Mouse (Mus musculus) embryonic facial prominence, embryonic 12.5 days (tissue): ENCODE measurements around the gene Anapc16. TPM values are rescaled to one million over a fixed set of nuclear protein-coding genes. Genes with fewer than 3 reads are reported as not detected.
"Not testable (repeated sequence)": the region's sequence is repeated elsewhere in the genome, so short reads cannot be mapped to it uniquely, and the experiment has no call there.

Experiments
- ATAC-seq: fragments of 200-750 bp; cut with Nextera tagmentation; 2 replicates; pipeline ENCODE4 v1.8.0; 2017; ENCODE audit not compliant: insufficient number of reproducible peaks, insufficient read depth, low FRiP score, low TSS enrichment
- H3K27ac ChIP-seq: fragments of 300-500 bp; sonication (generic); 2 replicates; pipeline ENCODE4 v1.5.1; 2016; ENCODE audit warnings: mild to moderate bottlenecking
- H3K27me3 ChIP-seq: fragments of 300-500 bp; sonication (generic); 2 replicates; pipeline ENCODE4 v1.6.1; 2016; ENCODE audit warnings: mild to moderate bottlenecking, moderate library complexity
- H3K36me3 ChIP-seq: fragments of 300-500 bp; sonication (generic); 2 replicates; pipeline ENCODE4 v1.6.1; 2016; ENCODE audit warnings: mild to moderate bottlenecking
- H3K4me1 ChIP-seq: fragments of 300-500 bp; sonication (generic); 2 replicates; pipeline ENCODE4 v1.6.1; 2016
- H3K4me2 ChIP-seq: fragments of 300-500 bp; sonication (generic); replicated peaks from 2 replicates; pipeline ENCODE4 v1.6.1; 2016; ENCODE audit warnings: mild to moderate bottlenecking, moderate library complexity
- H3K4me3 ChIP-seq: fragments of 300-500 bp; sonication (generic); 2 replicates; pipeline ENCODE4 v1.5.1; 2016; ENCODE audit warnings: mild to moderate bottlenecking
- H3K9ac ChIP-seq: fragments of 300-500 bp; sonication (generic); 2 replicates; pipeline ENCODE4 v1.6.1; 2016; ENCODE audit warnings: mild to moderate bottlenecking, moderate library complexity
- H3K9me3 ChIP-seq: fragments of 300-500 bp; sonication (generic); 2 replicates; pipeline ENCODE4 v1.6.1; 2016; ENCODE audit warnings: mild to moderate bottlenecking, moderate library complexity
- WGBS: fragments of 180-500 bp; shearing (Covaris S2); methylation state at CpG from one replicate; pipeline ENCODE4 v1.1.7; 2016; 5-methylcytosine and 5-hydroxymethylcytosine counted together
- polyA plus RNA-seq: library from polyadenylated mRNA; unstranded; fragments of >200 nt; fragmentation: Nextera tagmentation; extraction: Ambion mirVana; gene quantifications from 2 replicates; pipeline ENCODE4 v1.2.1, GENCODE M21; 2016

The Anapc16 gene
- polyA plus RNA-seq, 1 experiment from 2014 or later, result 125 TPM

DNA sequence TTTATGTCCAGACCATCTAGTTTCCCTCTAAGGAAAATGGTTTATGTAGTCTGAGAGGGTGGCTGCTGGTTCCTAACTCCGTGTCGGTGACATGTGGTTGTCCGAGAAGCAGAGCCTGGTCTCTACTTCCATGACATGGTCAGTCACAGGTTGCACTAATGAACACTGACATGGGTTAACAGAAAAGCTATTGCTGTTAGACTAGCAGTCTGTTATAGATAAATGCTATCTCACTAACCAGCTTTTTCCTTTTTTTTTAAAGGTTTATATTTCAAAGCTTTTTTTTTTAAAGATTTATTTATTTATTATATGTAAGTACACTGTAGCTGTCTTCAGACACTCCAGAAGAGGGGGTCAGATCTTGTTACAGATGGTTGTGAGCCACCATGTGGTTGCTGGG is 3.9 kb downstream of the Anapc16 start:
- Histone ChIP-seq H3K4me2 (no peak overlapping the region), H3K27ac (no peak overlapping the region), H3K9me3 (no peaks in the 10 kb centered on the region), H3K9ac (no peak overlapping the region), H3K4me1 (peaks cover 12% of the 10 kb centered on the region), H3K36me3 (peaks cover 21% of the 10 kb centered on the region), H3K4me3 (no peak overlapping the region), H3K27me3 (no peaks in the 10 kb centered on the region)
- WGBS, result 86% methylated on average over 3 of the region's 3 CpGs
- ATAC-seq, result no peak

DNA sequence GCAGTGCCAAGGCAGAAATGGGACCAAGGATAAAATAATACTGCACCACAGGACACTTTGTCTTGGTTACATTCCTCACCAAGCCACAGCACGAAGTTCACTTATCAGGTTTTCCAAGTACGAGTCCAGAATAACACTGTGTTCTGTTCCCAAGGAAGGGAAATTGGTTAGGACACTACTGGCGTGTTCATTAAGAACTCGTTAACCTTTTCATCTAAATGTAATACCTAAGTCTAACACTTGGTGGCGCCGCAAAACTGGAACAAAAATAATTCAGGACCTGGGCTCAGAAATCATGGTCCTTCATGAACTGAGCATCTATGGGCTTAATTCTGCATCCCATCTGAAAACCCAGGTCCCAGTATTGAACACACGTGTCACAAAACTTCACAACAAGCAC is 5.3 kb downstream of the Anapc16 start:
- H3K9me3 ChIP-seq, result no peaks in the 10 kb centered on the region
- peaks cover 24% of the 10 kb centered on the region for H3K36me3 ChIP-seq
- ATAC-seq, result no peak

DNA sequence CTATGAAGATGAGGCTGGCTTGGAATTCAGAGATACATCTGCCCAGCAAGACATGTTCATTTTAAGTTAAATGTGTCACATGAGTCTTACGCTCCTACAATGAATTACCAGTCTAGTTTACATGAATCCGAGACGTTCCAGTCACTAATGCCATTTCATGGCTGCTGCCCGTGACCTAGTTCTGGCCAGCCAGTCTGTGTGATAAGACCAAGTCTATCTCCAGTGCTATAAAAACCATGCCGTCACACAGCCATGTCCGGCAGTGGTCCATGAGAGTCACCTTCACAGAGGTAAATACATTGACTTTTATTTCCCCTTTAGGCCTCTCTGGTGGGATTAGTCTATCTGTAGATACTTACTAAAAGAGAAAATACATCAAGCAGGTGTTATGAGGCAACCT is 7.0 kb downstream of the Anapc16 start:
- no peak for ATAC-seq
- WGBS, result 93% methylated on average over 6 of the region's 6 CpGs
- H3K27ac ChIP-seq, result no peak overlapping the region

More for the DNA sequence above, 5.3 kb downstream of the Anapc16 start:
- H3K27ac ChIP-seq, result no peak overlapping the region
- H3K27me3 ChIP-seq, result no peaks in the 10 kb centered on the region
- H3K4me1 ChIP-seq, result peaks cover 10% of the 10 kb centered on the region
- 17% methylated on average over 7 of the region's 7 CpGs for WGBS
- H3K4me2 ChIP-seq, result no peak overlapping the region
- no peak overlapping the region for H3K9ac ChIP-seq
- H3K4me3 ChIP-seq, result no peak overlapping the region

DNA sequence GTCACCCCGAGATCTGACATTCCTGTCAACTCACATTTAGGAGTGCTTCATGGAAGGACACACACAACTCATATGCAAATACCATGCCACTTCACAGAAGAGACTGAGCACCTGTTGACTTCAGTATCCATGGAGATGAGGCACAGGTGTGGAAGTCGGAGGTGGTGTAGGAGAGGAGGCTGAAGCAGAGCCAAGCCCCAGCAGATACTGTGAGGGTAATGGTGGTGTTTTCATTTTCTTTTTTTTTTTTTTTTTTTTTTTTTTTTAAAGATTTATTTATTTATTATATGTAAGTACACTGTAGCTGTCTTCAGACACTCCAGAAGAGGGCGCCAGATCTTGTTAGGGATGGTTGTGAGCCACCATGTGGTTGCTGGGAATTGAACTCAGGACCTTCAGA is 9.1 kb downstream of the Anapc16 start:
- peaks cover 47% of the 10 kb centered on the region for H3K36me3 ChIP-seq
- not testable (repeated sequence) for H3K27ac ChIP-seq, H3K9me3 ChIP-seq, H3K4me3 ChIP-seq, H3K4me2 ChIP-seq, H3K27me3 ChIP-seq, H3K9ac ChIP-seq, ATAC-seq, H3K4me1 ChIP-seq
- 92% methylated on average over 2 of the region's 3 CpGs for WGBS

More for the DNA sequence above, 7.0 kb downstream of the Anapc16 start:
- Histone ChIP-seq H3K4me2 (no peak overlapping the region), H3K27me3 (no peaks in the 10 kb centered on the region), H3K4me1 (peaks cover under 1% of the 10 kb centered on the region; the same call in 1 of the 2 replicates), H3K9me3 (no peaks in the 10 kb centered on the region), H3K9ac (no peak overlapping the region), H3K4me3 (no peak overlapping the region), H3K36me3 (peaks cover 31% of the 10 kb centered on the region)

DNA sequence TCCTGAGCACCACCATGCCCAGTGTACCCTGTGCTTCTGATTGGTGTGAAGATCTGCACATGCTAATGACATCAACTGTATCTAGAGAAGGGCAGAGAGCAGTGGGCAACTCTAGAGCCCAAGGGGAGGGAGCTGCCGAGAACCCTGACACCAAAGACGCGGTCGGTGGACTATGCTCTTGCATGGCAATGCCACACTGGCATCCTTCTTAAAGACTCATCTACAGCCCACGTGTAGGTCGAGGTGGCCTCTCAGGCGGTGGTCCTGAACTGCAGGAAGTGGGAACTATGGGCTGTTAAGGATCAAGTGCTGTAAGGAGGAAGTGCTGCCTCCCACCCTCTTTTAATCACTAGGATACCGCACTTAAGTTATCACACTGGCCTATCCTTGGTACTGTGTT is 10.9 kb downstream of the Anapc16 start:
- Histone ChIP-seq H3K4me1 (no peaks in the 10 kb centered on the region), H3K4me2 (no peak overlapping the region), H3K9me3 (no peaks in the 10 kb centered on the region), H3K27ac (no peak overlapping the region), H3K36me3 (peaks cover 65% of the 10 kb centered on the region), H3K9ac (no peak overlapping the region), H3K4me3 (no peak overlapping the region), H3K27me3 (no peaks in the 10 kb centered on the region)
- WGBS, result 91% methylated on average over 8 of the region's 8 CpGs
- ATAC-seq, result no peak

DNA sequence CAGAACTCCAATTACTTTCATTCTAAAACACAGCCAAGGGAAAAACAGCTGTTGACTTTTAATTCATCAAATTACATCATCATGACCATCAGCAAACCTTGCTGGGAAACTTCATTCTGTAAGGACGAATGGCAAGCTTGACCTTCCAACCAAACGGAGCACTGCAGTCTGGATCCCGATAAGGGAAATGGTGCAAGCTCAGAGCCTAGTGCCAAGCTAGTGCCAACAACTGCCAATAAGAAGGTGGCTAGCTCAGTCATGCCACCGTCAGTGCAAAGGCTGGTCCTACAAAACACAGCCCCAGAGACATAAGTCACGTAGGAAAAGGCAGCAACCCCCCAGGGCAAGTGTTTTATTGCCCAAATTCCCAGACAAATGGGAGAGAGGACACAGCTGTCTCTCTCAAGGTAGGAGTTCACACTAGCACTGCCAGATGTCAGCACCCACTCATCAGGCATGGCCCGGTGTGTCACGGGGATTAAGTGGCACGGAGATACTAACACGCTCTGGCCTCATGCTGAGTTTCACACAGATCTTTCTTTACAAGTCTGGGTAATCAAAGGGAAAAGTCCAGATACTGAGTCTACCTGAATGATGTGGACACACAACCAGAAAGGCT is 11.6 kb downstream of the Anapc16 start:
- no peak overlapping the region for H3K4me3 ChIP-seq
- H3K27ac ChIP-seq, result no peak overlapping the region
- H3K9ac ChIP-seq, result no peak overlapping the region
- no peaks in the 10 kb centered on the region for H3K27me3 ChIP-seq
- no peak overlapping the region for H3K4me2 ChIP-seq
- peaks cover 68% of the 10 kb centered on the region for H3K36me3 ChIP-seq
- WGBS, result 87% methylated on average over 9 of the region's 9 CpGs
- no peaks in the 10 kb centered on the region for H3K4me1 ChIP-seq
- no peaks in the 10 kb centered on the region for H3K9me3 ChIP-seq
- no peak for ATAC-seq

DNA sequence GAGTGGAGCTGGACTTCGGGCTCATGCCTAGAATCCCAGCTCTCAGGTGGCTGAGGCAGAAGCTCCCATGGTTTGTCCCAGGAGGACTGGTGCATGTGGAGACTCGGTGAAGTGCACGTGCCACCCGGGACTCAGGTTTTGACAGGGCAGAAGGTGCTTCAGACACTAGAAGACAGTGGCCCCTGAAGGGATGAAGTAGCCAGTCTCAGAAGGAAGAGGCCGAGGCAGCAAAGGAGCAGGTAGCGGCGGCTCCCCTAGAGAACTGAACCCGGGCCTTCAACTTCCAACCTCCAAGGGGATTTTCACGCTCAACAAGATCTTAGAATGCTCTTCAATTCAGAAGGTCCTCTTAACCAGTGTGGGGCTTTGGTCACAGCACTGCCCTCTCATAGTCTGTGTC is 12.5 kb downstream of the Anapc16 start:
- Histone ChIP-seq H3K9me3 (no peaks in the 10 kb centered on the region), H3K27ac (no peak overlapping the region), H3K4me3 (no peak overlapping the region), H3K4me1 (no peaks in the 10 kb centered on the region), H3K36me3 (peaks cover 66% of the 10 kb centered on the region), H3K9ac (no peak overlapping the region), H3K27me3 (no peaks in the 10 kb centered on the region), H3K4me2 (no peak overlapping the region)
- 95% methylated on average over 9 of the region's 9 CpGs for WGBS
- ATAC-seq, result no peak

DNA sequence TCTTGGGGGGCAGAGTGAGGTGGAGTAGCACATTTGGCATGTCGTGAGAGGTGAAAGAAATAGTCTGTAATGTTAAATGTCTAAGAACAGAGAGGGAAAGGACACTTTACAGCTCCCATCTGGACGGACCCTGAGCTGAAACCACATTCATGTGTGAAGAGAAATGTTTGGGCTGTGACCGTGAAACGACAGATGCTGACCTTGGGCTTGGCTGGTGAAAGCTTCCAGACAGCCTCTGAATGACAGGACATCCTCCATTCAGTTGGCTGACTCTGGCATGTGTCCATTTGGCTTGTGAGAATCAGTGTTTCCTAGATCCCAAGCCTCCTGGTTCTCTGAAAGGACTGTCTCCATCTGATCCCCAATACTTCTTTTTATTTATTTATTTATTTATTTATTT is 14.9 kb downstream of the Anapc16 start:
- Histone ChIP-seq H3K4me3 (no peak overlapping the region), H3K36me3 (peaks cover 67% of the 10 kb centered on the region), H3K4me1 (no peaks in the 10 kb centered on the region), H3K27ac (no peak overlapping the region), H3K9me3 (no peaks in the 10 kb centered on the region), H3K27me3 (no peaks in the 10 kb centered on the region), H3K9ac (no peak overlapping the region), H3K4me2 (no peak overlapping the region)
- ATAC-seq, result no peak
- WGBS, result 83% methylated on average over 4 of the region's 4 CpGs

DNA sequence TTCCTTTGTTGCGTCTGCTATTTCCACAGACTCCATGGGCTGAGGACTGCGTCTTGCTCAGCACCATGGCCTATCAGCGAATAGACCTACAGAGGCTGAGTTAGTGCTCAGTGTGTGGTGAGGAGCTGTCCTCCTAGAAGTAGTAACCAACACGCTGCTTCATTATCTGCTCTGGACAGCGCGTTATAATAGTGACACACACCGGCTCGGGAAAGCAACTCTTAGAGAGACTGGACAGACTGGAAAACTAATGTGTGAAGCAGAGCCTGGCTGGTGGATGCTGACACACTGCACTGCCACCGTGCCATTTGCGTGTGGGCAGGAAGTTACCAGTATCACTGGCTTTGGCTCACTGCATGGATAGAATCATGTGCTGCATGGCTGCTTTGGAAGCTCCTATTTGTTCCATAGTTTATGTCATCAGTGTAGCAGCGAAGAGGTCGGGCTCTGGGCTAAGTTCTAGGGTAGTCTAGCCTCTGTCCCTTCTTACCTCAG is 20.5 kb downstream of the Anapc16 start:
- WGBS, result 94% methylated on average over 12 of the region's 12 CpGs
- no peak for ATAC-seq
- H3K4me2 ChIP-seq, result no peak overlapping the region

DNA sequence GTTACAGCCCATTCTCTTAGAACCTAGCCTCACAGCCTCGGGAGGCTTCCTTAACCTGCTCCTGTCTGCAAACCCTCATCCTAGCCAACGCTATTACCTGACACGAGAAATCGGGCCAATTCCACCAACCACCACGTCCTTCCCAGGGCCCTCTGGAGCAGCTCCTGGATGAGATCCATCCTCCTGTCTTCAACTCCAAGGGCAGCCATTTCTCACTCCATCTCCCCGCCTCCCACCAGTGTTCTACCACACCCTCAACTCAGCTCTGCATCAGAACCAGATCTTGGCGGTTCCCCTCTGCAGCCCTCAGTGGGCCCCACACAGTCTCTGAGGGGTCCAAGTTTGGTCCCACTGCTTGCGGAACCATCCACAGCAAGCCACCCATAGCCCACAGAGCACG is 21.1 kb downstream of the Anapc16 start:
- 91% methylated on average over 9 of the region's 9 CpGs for WGBS
- Histone ChIP-seq H3K4me2 (no peak overlapping the region), H3K36me3 (peaks cover 23% of the 10 kb centered on the region), H3K27me3 (no peaks in the 10 kb centered on the region), H3K9me3 (no peaks in the 10 kb centered on the region), H3K27ac (no peak overlapping the region), H3K4me3 (no peak overlapping the region), H3K4me1 (peaks cover 18% of the 10 kb centered on the region), H3K9ac (no peak overlapping the region)
- ATAC-seq, result no peak

More for the DNA sequence above, 20.5 kb downstream of the Anapc16 start:
- no peak overlapping the region for H3K9ac ChIP-seq
- peaks cover 18% of the 10 kb centered on the region for H3K4me1 ChIP-seq
- H3K36me3 ChIP-seq, result peaks cover 30% of the 10 kb centered on the region
- H3K9me3 ChIP-seq, result no peaks in the 10 kb centered on the region
- H3K27ac ChIP-seq, result no peak overlapping the region
- H3K27me3 ChIP-seq, result no peaks in the 10 kb centered on the region
- no peak overlapping the region for H3K4me3 ChIP-seq

DNA sequence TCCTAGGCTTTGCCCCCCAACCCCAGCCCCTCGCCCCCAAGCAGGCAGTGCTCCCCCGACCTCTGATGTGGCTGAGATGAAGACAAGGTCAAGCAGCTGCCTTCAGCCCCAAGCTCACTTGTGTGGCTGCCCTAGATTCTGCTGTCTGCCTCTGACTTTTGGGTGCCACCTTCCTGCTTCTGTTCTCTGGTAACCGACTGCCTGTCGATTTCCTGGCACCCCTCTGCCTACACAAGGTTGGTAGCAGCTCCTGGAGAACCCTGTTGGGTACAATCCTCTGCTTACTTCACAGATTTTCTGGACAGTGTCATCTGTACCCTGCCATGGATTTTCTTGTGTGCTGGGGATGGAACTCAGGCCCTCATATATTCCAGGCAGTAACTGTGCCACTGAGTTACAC is 21.6 kb downstream of the Anapc16 start:
- 0 out of 2 replicates have a peak overlapping the region, but pooled peaks have one; percentile 31 for H3K27ac ChIP-seq

DNA sequence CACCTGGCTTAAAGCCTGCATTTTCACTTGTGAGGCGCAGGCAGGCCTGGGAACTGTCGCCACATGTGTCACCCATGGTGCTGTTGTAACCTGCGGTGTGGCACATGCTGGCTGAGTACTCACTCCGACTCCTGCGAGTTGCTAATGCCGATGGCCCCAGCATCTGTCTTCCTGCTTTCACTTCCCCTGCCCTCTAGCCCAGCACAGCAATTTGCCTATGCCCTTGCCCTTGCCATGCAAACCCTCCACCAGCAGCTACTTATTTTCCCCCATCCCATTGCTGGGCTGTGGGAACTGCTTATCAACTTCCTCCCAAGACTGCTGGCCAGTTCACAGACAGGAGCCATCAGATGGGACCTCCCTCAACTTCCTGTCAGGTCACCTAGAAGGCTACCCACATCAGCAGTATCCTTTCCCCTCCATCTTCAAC is 22.1 kb downstream of the Anapc16 start:
- H3K4me1 ChIP-seq, result peaks cover 18% of the 10 kb centered on the region
- H3K9me3 ChIP-seq, result no peaks in the 10 kb centered on the region
- H3K27me3 ChIP-seq, result no peaks in the 10 kb centered on the region
- H3K36me3 ChIP-seq, result peaks cover 16% of the 10 kb centered on the region
- ATAC-seq, result no peak
- H3K9ac ChIP-seq, result no peak overlapping the region
- no peak overlapping the region for H3K4me3 ChIP-seq
- no peak overlapping the region for H3K4me2 ChIP-seq
- WGBS, result 87% methylated on average over 6 of the region's 6 CpGs
- H3K27ac ChIP-seq, result 0 out of 2 replicates have a peak overlapping the region, but pooled peaks have one; percentile 31

More for the DNA sequence above, 21.6 kb downstream of the Anapc16 start:
- H3K9ac ChIP-seq, result no peak overlapping the region
- peaks cover 18% of the 10 kb centered on the region for H3K4me1 ChIP-seq
- no peak overlapping the region for H3K4me3 ChIP-seq
- no peaks in the 10 kb centered on the region for H3K9me3 ChIP-seq
- H3K4me2 ChIP-seq, result no peak overlapping the region
- 68% methylated on average over 4 of the region's 4 CpGs for WGBS
- H3K36me3 ChIP-seq, result peaks cover 21% of the 10 kb centered on the region
- H3K27me3 ChIP-seq, result no peaks in the 10 kb centered on the region
- no peak for ATAC-seq
